Mouse (Mus musculus) forebrain, embryonic 11.5 days (tissue): ENCODE data around the gene Ccdc187. TPM values are rescaled to one million over a fixed set of nuclear protein-coding genes. Genes with fewer than 3 reads are reported as not detected.

Source experiments
- ATAC-seq: fragments of 200-750 bp; cut with Nextera tagmentation; replicated peaks from 2 replicates; pipeline ENCODE4 v1.8.0; 2017; ENCODE audit warnings: moderate TSS enrichment; ENCODE audit not compliant: low FRiP score
- DNase-seq: peaks from one replicate; pipeline ENCODE4 v3.0.0-alpha.2; 2017; ENCODE audit warnings: low spot score
- H3K27ac ChIP-seq: fragments of 300-500 bp; sonication (generic); 2 replicates; pipeline ENCODE4 v1.5.1; 2014; ENCODE audit warnings: low read depth, low read length
- H3K27me3 ChIP-seq: fragments of 300-500 bp; sonication (generic); 2 replicates; pipeline ENCODE4 v1.6.1; 2014; ENCODE audit warnings: mild to moderate bottlenecking, low read length, mixed read lengths; ENCODE audit not compliant: control insufficient read depth, insufficient read depth
- H3K36me3 ChIP-seq: fragments of 300-500 bp; sonication (generic); 2 replicates; pipeline ENCODE4 v1.6.1; 2014; ENCODE audit warnings: mild to moderate bottlenecking, low read length, moderate library complexity, mixed read lengths; ENCODE audit not compliant: control insufficient read depth, insufficient read depth
- H3K4me1 ChIP-seq: fragments of 300-500 bp; sonication (generic); replicated peaks from 2 replicates; pipeline ENCODE4 v1.6.1; 2014; ENCODE audit warnings: low read length, mixed read lengths; ENCODE audit not compliant: control insufficient read depth, insufficient read depth
- H3K4me2 ChIP-seq: fragments of 300-500 bp; sonication (generic); 2 replicates; pipeline ENCODE4 v1.6.1; 2014; ENCODE audit warnings: low read depth, mild to moderate bottlenecking, low read length, moderate library complexity, mixed read lengths; ENCODE audit not compliant: severe bottlenecking
- H3K4me3 ChIP-seq: fragments of 300-500 bp; sonication (generic); 2 replicates; pipeline ENCODE4 v1.5.1; 2014; ENCODE audit warnings: low read depth, low read length
- H3K9ac ChIP-seq: fragments of 300-500 bp; sonication (generic); 2 replicates; pipeline ENCODE4 v1.6.1; 2014; ENCODE audit warnings: low read length
- H3K9me3 ChIP-seq: fragments of 300-500 bp; sonication (generic); 2 replicates; pipeline ENCODE4 v1.6.1; 2016; ENCODE audit warnings: low read length, mixed read lengths; ENCODE audit not compliant: control insufficient read depth
- WGBS: fragments of 180-500 bp; shearing (Covaris S2); extraction: QIAGEN DNeasy Blood & Tissue Kit; methylation state at CpG from one replicate; pipeline ENCODE4 v1.1.7; 2014; 5-methylcytosine and 5-hydroxymethylcytosine counted together
- polyA plus RNA-seq: library from polyadenylated mRNA; unstranded; fragments of >200 nt; fragmentation: Nextera tagmentation; extraction: Ambion mirVana; gene quantifications from 2 replicates; pipeline ENCODE4 v1.2.1, GENCODE M21; 2014

The Ccdc187 gene
- polyA plus RNA-seq, 1 experiment from 2014 or later, result 0.05 TPM

GRCm38 (mm10) chr2:26205126-26205525, 89.2 kb downstream of the Ccdc187 start:
- H3K27ac ChIP-seq, result no peak overlapping the region
- ATAC-seq (no peak), DNase-seq (peak; percentile 76)
- peaks cover 14% of the 10 kb centered on the region for H3K4me1 ChIP-seq
- H3K4me2 ChIP-seq, result no peak overlapping the region
- H3K9ac ChIP-seq, result no peak overlapping the region
- 2% methylated on average over 16 of the region's 16 CpGs for WGBS
- no peaks in the 10 kb centered on the region; the same call in 1 of the 2 replicates for H3K36me3 ChIP-seq
- H3K27me3 ChIP-seq, result peaks cover 79% of the 10 kb centered on the region
- no peak overlapping the region for H3K4me3 ChIP-seq
- H3K9me3 ChIP-seq, result no peaks in the 10 kb centered on the region

- no peak for ATAC-seq
- no peak overlapping the region for H3K4me2 ChIP-seq
- no peaks in the 10 kb centered on the region for H3K36me3 ChIP-seq
- H3K9me3 ChIP-seq, result no peaks in the 10 kb centered on the region
- WGBS, result 1% methylated on average over 36 of the region's 36 CpGs
- H3K4me3 ChIP-seq, result no peak overlapping the region
- H3K9ac ChIP-seq, result no peak overlapping the region
- peaks cover 99% of the 10 kb centered on the region for H3K27me3 ChIP-seq
- H3K27ac ChIP-seq, result no peak overlapping the region
- H3K4me1 ChIP-seq, result peaks cover 18% of the 10 kb centered on the region
- DNase-seq, result peak; percentile 62
Observed at GRCm38 (mm10) chr2:26202849-26203475, 91.4 kb downstream of the Ccdc187 start.

GRCm38 (mm10) chr2:26201926-26202848, 92.2 kb downstream of the Ccdc187 start:
- Histone ChIP-seq H3K4me2 (0 out of 2 replicates have a peak overlapping the region, but pooled peaks have one; percentile 15), H3K36me3 (no peaks in the 10 kb centered on the region), H3K27me3 (peaks cover 98% of the 10 kb centered on the region), H3K27ac (no peak overlapping the region), H3K9ac (no peak overlapping the region), H3K4me3 (no peak overlapping the region), H3K9me3 (no peaks in the 10 kb centered on the region), H3K4me1 (peaks cover 12% of the 10 kb centered on the region)
- WGBS, result under 1% methylated on average over 77 of the region's 77 CpGs
- no peak for ATAC-seq
- DNase-seq, result no peak

GRCm38 (mm10) chr2:26198488-26198887, 95.9 kb downstream of the Ccdc187 start:
- H3K4me3 ChIP-seq, result no peak overlapping the region
- no peak overlapping the region for H3K27ac ChIP-seq
- ATAC-seq (no peak), DNase-seq (no peak)
- H3K36me3 ChIP-seq, result no peaks in the 10 kb centered on the region
- H3K9ac ChIP-seq, result no peak overlapping the region
- peaks cover 19% of the 10 kb centered on the region for H3K4me1 ChIP-seq
- 0% methylated on average over 10 of the region's 10 CpGs for WGBS
- peaks cover 82% of the 10 kb centered on the region for H3K27me3 ChIP-seq
- H3K4me2 ChIP-seq, result no peak overlapping the region
- no peaks in the 10 kb centered on the region for H3K9me3 ChIP-seq

- peaks cover 45% of the 10 kb centered on the region for H3K27me3 ChIP-seq
- H3K27ac ChIP-seq, result peak overlapping the region; percentile 31; the same call in 1 of the 2 replicates
- 0 out of 2 replicates have a peak overlapping the region, but pooled peaks have one; percentile 18 for H3K4me2 ChIP-seq
- DNase-seq (peak; percentile 71), ATAC-seq (peak; percentile 67)
- H3K4me3 ChIP-seq, result no peak overlapping the region
- H3K9me3 ChIP-seq, result no peaks in the 10 kb centered on the region
- H3K9ac ChIP-seq, result no peak overlapping the region
- peaks cover 14% of the 10 kb centered on the region for H3K4me1 ChIP-seq
- WGBS, result 19% methylated on average over 7 of the region's 7 CpGs
- H3K36me3 ChIP-seq, result no peaks in the 10 kb centered on the region
Observed at GRCm38 (mm10) chr2:26194552-26195339, 99.6 kb downstream of the Ccdc187 start.

Other genes with a start within 250 kb of the Ccdc187 start
- gene Nacc2, start 171.3 kb downstream of the Ccdc187 start, polyA plus RNA-seq, result 6.5 and 8.6 TPM in 2 replicates
- 0.16 TPM in 1 of 2 replicates, not detected in the other for gene Lhx3, start 86.3 kb downstream of the Ccdc187 start, polyA plus RNA-seq
- gene Qsox2, start 57.0 kb downstream of the Ccdc187 start, polyA plus RNA-seq, result 20.6 and 22.9 TPM in 2 replicates
- gene Gpsm1, start 21.0 kb upstream of the Ccdc187 start, polyA plus RNA-seq, result 61.1 and 63.3 TPM in 2 replicates
- 38.2 and 40.2 TPM in 2 replicates for gene Dnlz, start 57.6 kb upstream of the Ccdc187 start, polyA plus RNA-seq
- gene Card9, start 66.4 kb upstream of the Ccdc187 start, polyA plus RNA-seq, result 0.96 and 1.8 TPM in 2 replicates
- 35.5 and 40.6 TPM in 2 replicates for gene Snapc4, start 86.1 kb upstream of the Ccdc187 start, polyA plus RNA-seq
- gene Entr1, start 94.8 kb upstream of the Ccdc187 start, polyA plus RNA-seq, result 137 and 142 TPM in 2 replicates
- gene Pmpca, start 94.8 kb upstream of the Ccdc187 start, polyA plus RNA-seq, result 130 and 131 TPM in 2 replicates
- gene Inpp5e, start 114.6 kb upstream of the Ccdc187 start, polyA plus RNA-seq, result 26.7 and 31.3 TPM in 2 replicates
- 39.3 and 40.9 TPM in 2 replicates for gene Sec16a, start 150.7 kb upstream of the Ccdc187 start, polyA plus RNA-seq
- gene Notch1, start 222.1 kb upstream of the Ccdc187 start, polyA plus RNA-seq, result 68.3 and 70.9 TPM in 2 replicates